Mouse (Mus musculus): ENCODE measurements around the gene Hpse2. TPM values are rescaled to one million over a fixed set of nuclear protein-coding genes. Genes with fewer than 3 reads are reported as not detected.

The Hpse2 gene
- total RNA-seq (2023) = not detected

GRCm38 (mm10) chr19:43388017-43388904 lies at the start of gene Hpse2:
TSS of gene Hpse2 (minus strand) at chr19:43388355.

GRCm38 (mm10) chr19:42779531-42780155 lies 608.5 kb downstream of the Hpse2 start, which contains the start of gene Hps1:
TSS of gene Hps1 (minus strand) at chr19:42779978.

DNA sequence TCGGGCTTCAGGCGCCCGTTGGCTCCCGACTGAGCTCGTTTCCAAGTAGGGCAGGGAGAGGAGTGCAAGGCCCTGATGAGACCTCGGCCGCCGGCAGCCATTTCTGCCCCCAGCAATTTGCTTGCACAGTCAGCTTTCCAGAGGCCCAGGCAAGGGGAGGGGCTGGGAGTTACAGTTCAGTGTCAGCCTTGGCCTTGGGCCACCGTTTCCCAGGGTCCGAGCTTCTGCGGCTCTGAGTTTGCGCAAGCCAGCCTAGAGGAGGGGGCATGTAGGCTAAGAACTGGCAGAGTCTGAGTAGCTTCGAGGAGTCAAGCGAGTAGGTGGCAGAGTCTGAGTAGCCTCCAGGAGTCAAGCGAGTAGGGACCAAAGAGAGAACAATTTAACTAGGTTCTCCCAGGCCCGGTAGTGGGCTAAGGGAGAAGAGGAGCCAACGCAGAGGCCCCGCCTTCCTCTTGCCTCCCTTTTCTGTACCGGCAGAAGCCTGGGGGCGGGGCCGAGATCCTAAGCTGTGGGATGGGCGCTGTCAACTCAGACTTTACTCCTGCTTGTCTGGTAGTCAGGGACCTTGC lies 635.7 kb downstream of the Hpse2 start, which contains the start of gene Pyroxd2:
Pyroxd2 (minus strand) TSS at position 413 of the 569 bp plus-strand sequence.

Other genes starting within 250 kb of the Hpse2 start
- not detected for gene Cnnm1, start 52.1 kb upstream of the Hpse2 start, total RNA-seq (2023)
- gene Got1, start 136.2 kb upstream of the Hpse2 start, total RNA-seq (2023) = 10 to 100 TPM; 49.9 to 61.1 TPM
- gene Nkx2-3, start 224.0 kb upstream of the Hpse2 start, total RNA-seq (2023) = not detected

Measured in T-cell, adult 66 days (primary cell).